Mouse (Mus musculus) left cerebral cortex, adult 18-20 months (tissue): ENCODE measurements around the gene Pth2. TPM values are rescaled to one million over a fixed set of nuclear protein-coding genes. Genes with fewer than 3 reads are reported as not detected.
"Not testable (repeated sequence)": the region's sequence is repeated elsewhere in the genome, so short reads cannot be mapped to it uniquely, and the experiment has no call there.

Experiments
- DNase-seq, 2 experiments: peaks; one replicate each; pipeline ENCODE4 v3.0.0; 2021 to 2022; ENCODE audit warnings: low spot score in 2 of 2, mixed read lengths in 1 of 2
- total RNA-seq, 2 experiments: library from RNA; stranded (reverse); gene quantifications; 2 replicates each; pipeline ENCODE4 v1.2.3; 2021

Pth2 gene
- total RNA-seq, 2 experiments from 2014 or later = not detected

DNA sequence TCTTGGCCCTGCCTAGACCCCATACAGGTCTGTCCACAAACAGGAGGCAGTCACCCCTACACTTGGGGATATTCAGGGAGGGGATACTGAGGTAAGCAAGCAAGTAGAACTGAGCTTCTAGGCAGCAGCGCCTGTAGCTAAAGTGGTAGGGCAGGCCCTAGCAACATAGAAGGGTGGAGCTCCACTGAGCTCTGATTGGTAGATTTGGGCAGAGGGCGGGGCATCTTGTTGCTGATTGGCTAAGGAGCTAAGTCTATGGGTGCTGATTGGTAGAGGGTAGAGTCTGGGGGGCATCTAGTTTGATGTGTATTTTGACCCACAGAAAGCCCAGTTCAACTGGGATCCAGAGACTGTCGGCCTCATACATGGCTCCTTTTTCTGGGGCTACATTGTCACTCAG is 11.3 kb upstream of the Pth2 start:
- peak in 1 of 2 experiments; percentile 48 for DNase-seq

GRCm38 (mm10) chr7:45172974-45173373 is 7.8 kb upstream of the Pth2 start:
- DNase-seq = no peak

GRCm38 (mm10) chr7:45173772-45174171 is 7.0 kb upstream of the Pth2 start:
- not testable (repeated sequence) for DNase-seq

GRCm38 (mm10) chr7:45174567-45175280 is 6.1 kb upstream of the Pth2 start:
- DNase-seq = no peak

DNA sequence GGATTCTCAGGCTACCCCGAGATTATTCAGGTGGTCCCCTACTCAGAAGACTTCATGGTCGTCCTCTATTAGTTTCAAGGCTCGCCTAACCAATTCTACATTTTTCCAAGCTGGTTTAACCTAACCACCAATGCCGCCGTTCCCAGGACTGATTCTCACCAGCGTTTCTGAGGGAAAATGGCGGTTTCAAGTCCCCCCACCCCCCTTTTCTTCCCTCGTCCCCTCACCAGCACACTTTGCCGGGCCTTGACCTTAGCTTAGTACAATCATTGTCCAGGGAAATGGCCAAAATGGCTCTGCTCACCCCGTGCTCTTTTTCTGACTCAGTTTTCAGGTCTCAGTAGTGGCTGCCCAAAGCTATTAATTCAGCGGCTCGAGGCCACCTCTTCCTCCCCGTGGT is 5.4 kb upstream of the Pth2 start:
- DNase-seq = no peak

DNA sequence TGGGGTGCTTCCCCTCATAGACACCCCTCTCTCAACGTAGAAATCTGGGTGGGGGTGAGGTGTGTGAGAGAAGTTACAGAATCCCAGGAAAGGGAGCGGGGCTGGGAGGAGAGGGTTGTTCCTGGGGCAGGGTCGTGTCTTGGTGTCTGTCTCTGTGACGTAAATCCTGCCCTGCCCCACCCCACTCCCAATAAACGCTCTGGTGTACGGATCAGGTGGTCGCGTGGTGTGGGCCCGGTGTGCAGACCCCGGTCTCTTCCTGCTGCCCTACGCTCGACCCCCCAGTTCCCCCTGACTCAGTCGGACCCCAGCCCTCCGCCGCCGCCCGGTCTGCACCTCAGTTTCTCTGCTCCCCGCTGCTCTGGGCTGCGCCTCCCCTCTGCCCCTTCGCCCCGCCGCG is 4.9 kb upstream of the Pth2 start:
- no peak for DNase-seq

- no peak for DNase-seq
Measured at GRCm38 (mm10) chr7:45176356-45176755, 4.4 kb upstream of the Pth2 start.

- DNase-seq = no peak
Measured at GRCm38 (mm10) chr7:45178550-45178949, 2.2 kb upstream of the Pth2 start.

GRCm38 (mm10) chr7:45179469-45179868 is 1.3 kb upstream of the Pth2 start, which contains the start of gene Gfy:
Gfy (minus strand) TSS chr7:45179569.
- DNase-seq = no peak

GRCm38 (mm10) chr7:45181540-45181939 is 745 bp downstream of the Pth2 start:
- no peak for DNase-seq

DNA sequence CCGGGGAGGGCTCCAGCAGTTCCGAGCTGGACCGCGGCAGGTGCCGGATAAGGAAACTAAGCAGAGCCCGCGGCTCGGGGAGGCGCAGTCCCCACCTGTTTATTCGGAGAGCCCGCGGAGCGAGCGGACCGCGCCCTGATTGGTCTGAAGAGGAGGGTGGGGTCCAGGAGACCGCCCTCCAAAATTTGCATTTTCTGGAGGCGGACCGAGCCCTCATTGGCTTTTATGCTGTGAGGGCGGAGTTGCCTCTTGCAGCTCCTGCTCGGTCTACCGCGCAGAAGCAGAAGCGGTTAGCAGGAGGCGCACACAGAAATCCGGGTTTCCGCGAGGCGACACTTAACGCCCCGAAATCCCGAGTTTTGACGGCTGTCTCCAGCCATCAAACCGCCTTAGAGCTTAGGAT is 1.4 kb downstream of the Pth2 start:
- DNase-seq = peak; percentile 82 to 88

DNA sequence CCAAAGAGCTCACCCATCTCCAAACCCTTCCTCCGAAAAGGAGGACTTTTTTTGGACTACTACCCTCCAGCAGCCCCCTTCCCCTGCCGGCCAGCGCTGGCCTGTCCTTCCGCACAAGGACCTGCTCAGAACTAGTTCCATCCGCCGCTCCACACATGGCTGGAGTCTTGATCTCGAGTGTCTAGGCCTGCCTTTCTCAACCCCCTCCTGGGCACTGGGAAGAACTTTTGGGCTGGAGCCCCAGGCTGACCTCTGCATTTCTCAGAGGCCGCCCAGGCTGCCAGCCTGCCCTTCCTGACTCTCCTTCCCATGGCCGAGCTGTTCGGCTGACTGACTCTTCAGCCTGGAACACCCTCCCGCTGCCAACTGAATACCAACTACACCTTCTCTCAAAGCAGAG is 1.8 kb downstream of the Pth2 start:
- no peak for DNase-seq

GRCm38 (mm10) chr7:45183672-45184071 is 2.9 kb downstream of the Pth2 start:
- no peak for DNase-seq

DNA sequence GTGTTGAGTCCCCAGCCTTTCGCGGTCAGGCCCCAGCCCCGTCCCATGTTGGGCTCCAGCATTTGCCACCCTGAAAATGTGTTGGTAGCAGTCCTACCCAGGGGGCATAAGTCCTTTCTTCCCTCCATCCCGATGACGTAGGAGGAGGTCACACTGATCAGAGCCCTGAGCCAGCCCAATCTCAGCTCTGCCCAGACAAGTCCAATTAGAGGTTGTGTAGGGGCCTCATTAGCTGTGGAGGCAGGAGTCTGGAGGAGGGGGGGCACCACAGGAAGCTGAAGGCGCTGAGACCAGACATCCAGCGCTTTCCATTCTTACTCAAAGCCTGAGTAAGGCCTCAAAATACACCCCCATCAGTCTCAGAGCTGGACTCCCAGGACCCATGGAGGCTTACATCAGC is 5.1 kb downstream of the Pth2 start:
- no peak for DNase-seq

GRCm38 (mm10) chr7:45189600-45189999 is 8.8 kb downstream of the Pth2 start:
- DNase-seq = peak; percentile 63 to 83

GRCm38 (mm10) chr7:45190186-45190585 is 9.4 kb downstream of the Pth2 start:
- no peak for DNase-seq

DNA sequence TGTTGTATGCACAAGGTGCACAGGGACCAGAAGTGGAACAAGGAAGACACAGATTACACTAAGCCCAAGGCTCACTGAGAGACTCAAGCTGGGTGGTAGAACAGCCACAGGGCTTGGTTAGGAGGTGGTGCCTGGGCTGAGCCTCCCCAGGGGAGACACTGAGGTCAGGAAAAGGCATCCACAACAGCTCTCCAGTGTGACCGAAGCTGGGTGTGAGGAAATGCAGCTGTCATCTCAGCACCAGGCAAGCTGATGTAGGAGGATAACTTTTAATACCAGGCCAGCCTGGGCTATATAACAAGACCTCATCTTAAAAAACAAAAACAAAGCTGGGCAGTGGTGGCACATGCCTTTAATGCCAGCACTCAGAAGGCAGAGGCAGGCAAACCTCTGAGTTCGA is 10.4 kb downstream of the Pth2 start:
- DNase-seq = no peak

GRCm38 (mm10) chr7:45191803-45192363 is 11.1 kb downstream of the Pth2 start:
- no peak for DNase-seq

DNA sequence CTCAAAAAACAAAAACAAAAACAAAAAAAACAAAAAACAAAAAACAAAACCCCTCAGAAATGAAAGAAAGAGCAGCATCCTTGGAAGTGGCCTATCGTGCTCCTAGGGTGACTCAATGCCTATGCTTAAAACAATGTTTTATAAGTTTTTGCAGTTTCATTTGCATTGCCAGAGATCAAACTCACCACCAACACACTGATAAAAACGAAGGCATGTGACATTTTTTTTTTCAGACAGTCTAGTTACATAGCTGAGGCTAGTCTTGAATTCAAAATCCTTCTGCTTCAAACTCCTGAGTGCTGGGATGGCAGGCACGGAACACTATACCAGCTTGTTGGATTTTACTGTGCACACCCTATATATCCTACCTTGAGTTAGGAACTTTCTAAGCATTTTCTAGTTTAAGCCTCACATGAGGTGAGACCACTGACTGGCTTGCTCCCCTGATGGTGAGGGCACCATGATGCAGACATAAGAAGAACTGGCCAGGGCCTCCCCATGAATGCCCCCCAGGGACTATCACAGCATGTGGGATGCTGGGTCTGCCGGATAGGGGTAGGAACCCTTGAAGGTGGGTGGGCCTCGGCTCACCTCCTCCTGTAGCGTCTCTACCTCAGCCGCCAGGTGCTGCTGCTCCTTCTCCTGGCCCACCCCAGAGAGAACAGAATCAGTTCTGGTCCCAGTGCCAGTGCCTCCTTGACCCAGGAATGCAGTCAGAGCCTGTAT is 12.0 kb downstream of the Pth2 start:
- DNase-seq = no peak

DNA sequence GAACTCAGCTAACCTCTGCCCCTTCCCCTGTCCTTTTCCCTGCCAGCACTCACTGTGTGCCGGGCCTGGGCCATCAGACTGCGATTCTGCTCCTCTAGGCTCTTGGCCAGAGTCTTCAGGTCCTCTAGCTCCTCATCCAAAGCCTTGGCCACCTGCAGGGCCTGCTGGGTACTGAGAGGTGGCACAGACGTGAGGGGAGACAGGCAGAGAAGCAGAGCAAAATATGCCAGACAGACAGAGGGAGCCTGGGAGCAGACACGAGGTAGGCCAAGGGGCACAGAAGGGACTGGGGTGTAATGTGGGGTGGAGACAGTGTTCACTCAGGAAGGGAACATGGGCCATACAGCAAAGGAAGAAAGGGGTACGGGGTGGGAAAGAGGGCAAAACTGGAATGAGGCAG is 12.6 kb downstream of the Pth2 start:
- DNase-seq = no peak

DNA sequence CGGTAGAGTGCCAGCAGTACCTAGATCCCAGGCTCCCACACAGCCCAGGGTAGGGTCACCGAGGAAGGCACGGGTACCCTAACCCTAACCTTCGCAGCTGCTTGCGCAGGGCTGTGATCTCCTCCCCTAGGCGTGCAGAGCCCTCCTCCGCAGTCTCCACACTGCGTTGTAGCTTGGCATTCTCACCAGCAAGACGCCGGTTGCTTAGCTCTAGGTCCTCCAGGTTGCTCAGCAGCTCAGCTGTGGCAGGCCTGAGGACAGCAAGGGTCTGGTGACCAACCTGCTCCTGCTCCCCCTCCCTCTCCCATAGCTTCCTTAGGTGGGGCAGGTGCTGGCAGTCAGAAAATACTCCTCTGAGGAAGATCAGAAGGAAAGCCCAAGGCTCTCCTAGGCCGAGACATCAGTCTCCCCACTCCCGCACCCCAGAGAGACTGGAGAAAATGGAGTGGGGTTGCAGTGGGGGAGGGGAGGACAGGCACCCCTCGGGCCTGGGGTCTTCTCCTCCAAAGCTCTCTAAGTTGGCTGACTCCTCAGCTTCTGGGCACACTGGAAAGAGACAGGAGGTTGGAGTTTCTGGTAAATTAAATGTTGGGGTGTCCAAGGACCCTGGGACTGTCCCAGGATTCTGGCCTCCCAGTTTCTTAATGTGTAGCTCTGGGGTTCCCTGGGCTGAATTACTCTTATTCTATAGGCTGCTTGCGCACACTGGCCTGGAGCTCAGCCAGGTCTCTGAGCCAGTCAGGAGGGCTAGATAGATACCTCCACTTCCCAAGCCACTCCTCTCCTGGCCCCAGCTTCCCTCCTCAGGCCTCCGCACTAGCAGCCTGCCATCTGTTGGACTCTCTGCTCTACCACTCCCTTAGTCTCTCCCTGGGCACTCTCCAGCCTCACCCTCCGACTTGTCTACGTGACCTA is 13.3 kb downstream of the Pth2 start:
- DNase-seq = no peak
